Mouse (Mus musculus) spleen, adult 18-20 months (tissue): ENCODE data around the gene Hoxd10.

ENCODE experiments used
- DNase-seq, 2 experiments: peaks; one replicate each; pipeline ENCODE4 v3.0.0; 2022; ENCODE audit warnings: mixed read lengths in 2 of 2

Gene Hoxd10

DNA sequence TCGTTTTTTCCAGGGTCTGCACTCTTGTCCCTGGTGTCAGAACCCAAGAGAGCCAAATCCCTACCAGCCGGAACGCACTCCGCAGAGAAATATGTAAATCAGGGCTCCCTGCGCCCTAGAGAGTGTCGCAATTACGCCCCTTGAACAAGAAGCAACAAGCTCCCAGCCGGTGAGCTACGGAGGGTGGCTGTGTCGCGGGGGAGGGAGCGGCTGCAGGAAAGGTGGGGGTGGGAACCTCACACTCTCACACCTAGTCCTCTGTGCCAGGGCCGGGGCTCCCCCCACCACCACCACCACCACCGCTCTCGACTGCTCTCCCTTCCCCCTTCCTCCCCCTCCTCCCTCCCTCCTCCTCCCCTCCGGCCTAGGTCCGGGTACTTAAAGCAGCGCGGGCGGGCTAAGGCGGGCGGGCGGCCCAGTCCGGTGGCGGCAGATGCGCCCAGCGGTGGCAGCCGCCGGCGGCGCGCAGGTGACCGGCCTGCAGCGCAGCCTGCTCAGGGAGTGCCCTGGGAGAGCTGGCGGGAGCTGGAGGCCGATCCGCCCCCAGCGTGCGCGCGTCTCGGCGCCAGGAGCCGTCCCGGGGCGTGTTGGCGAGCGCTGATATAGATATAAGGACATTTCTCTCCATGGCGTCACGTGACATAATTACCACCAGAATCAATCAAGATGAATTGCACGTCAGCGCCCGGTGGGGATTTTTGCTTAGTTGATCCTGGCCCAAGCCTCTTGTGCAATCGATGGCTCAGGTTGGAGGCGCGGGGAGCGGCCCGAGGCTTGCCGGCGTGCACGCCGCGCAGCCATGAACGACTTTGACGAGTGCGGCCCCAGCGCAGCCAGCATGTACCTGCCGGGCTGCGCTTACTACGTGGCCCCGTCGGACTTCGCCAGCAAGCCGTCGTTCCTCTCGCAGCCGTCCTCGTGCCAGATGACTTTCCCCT lies 9.9 kb upstream of the Hoxd10 start:
- no peak for DNase-seq

DNA sequence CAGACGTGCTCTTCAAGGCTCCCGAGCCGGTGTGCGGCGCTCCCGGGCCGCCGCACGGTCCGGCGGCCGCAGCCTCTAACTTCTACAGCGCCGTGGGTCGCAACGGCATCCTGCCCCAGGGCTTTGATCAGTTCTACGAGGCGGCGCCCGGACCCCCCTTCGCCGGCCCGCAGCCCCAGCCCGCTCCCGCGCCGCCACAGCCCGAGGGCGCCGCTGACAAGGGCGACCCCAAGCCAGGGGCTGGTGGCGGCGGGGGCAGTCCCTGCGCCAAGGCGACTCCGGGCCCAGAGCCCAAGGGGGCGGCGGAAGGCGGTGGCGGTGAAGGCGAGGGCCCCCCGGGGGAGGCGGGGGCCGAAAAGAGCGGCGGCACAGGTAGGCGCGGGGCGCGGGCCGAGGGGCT lies 8.9 kb upstream of the Hoxd10 start:
- no peak for DNase-seq

DNA sequence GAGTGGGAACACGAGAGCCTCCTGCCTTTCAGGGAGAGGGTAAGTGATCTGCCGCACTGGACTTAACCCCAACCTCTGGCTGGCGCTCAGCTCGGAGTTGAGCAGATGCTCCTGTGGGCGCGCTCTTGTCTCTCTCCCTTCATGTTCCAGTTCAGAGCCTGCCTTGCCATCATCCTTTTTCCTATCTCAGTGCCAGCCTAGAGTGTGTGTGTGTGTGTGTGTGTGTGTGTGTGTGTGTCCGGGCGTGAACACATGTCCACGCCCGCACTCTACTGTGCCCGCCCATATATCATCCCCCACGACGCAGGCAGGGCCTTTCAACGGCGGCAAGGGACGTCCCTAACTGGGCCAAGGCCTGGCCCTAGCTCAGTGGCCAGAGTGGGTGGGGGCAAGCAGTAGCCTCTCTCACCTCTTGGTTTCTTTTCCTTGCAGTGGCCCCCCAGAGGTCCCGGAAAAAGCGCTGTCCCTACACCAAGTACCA lies 8.2 kb upstream of the Hoxd10 start:
- no peak for DNase-seq

GRCm38 (mm10) chr2:74684106-74684505 lies 7.6 kb upstream of the Hoxd10 start:
- DNase-seq = no peak

- no peak for DNase-seq
These were observed 6.6 kb upstream of the Hoxd10 start for GRCm38 (mm10) chr2:74685059-74685603.

- peak in 1 of 2 experiments; percentile 29 for DNase-seq
These were observed 5.3 kb upstream of the Hoxd10 start for GRCm38 (mm10) chr2:74686301-74686987.

DNA sequence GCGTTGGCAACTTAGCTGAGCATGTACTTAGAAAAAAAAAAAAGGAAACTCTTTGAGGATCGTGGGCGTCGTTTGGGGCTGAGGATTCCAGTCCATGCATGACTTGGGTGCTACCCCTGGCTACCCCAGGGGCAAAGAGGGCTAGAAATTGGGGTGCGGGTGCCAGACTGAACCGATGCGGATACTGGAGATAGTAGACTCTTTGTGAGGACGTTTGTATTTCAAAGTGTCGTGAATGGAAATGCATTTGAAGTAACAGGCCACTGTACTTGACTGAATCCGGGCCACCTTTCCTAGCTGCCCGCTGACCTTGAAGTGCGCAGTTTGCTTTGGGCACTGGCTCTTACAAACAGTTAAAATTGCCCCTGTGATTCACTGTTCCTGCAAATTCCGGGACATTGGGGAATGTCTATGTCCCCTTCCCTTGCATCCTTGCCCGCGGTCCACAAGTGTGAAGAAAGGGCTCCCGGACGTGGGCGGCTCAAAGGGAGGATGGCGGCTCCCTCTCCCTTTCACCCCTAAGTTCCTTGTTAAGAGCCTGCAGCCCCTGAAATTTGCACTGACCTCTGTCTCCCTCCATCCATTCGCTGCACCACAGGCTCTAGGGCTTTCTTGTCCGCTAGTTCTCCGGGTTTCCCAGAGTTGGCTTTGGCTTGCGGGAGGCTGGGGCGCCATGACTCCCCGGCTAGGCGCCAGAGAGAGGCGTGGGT lies 4.6 kb upstream of the Hoxd10 start:
- DNase-seq = no peak

GRCm38 (mm10) chr2:74687698-74688555 lies 3.8 kb upstream of the Hoxd10 start:
- no peak for DNase-seq

GRCm38 (mm10) chr2:74688795-74689573 lies 2.7 kb upstream of the Hoxd10 start:
- no peak for DNase-seq

DNA sequence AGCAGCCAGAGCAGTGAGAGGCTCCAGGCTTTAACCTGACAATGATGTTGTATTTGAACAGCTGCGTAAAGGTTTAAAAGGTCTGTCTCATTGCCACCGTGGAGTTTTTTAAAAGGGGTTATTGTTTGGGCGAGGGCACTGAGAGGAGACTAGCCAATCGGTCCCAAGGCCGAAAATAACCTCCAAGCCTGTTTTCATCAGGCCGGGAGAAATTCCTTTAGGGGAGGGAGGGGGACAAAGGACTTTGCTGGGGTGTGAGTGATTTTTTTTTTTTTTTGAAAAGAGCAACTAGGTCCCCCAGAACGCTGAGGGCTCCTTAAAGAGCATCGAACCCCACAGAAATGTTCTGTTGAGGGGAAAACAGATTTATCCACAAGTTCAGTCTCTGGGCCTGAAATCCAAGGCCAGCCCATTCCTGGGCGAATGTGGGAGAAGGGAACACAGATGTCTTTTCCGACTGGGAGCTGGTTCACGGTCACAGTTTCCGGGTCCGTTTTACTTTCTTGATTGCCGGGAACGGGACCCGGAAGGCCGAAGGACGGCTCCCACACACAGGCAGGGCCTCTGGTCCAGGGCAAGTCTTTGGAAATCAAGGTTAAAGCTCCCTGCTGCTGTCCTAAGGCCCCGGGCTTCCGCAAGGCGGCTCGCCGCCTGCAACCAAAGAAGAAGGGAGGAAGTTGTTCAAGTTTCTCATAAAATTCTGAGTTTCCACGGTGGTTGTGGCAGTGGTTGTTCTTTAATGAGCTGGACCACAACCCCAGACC lies 2.0 kb upstream of the Hoxd10 start:
- no peak for DNase-seq

GRCm38 (mm10) chr2:74690338-74690716 lies 1.4 kb upstream of the Hoxd10 start:
- no peak for DNase-seq

GRCm38 (mm10) chr2:74691995-74692807 lies 477 bp downstream of the Hoxd10 start:
- DNase-seq = no peak

- DNase-seq = no peak
These were observed 1.2 kb downstream of the Hoxd10 start for GRCm38 (mm10) chr2:74692808-74693431.

- no peak for DNase-seq
These were observed 1.7 kb downstream of the Hoxd10 start for GRCm38 (mm10) chr2:74693432-74693827.

GRCm38 (mm10) chr2:74694066-74694465 lies 2.3 kb downstream of the Hoxd10 start:
- DNase-seq = no peak

GRCm38 (mm10) chr2:74695383-74695782 lies 3.7 kb downstream of the Hoxd10 start:
- DNase-seq = no peak

DNA sequence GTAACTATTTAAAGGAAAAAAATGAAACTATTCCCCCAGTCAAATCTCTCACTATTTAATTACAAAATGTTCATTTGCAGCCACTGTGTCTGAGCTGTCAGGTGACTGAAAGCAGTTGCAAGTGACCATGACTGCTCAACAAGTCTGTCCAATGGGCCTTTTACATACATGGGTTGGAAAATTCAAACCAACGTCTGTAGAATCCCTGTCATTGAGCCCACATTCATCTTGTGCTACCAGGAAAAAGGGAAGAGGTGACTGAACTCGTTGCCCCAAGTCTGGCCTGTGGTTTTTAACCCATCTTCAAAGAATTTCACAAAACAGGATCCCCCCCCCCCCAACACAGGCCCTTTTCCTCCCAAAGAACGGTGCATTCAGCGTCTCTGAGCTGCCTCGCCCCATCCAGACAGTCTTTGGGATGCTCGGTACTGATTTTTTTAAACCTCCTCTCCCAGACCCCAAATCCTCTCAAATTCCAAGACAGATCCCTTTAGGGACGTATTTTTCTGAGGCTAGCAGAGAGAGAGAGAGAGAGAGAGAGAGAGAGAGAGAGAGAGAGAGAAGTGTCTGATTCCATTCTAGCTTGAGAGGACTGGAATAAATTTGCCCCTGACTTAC lies 4.2 kb downstream of the Hoxd10 start:
- DNase-seq = no peak
